Mouse (Mus musculus): Measurements from ENCODE around the gene 9930104L06Rik.
"Not testable (repeated sequence)": the region's sequence is repeated elsewhere in the genome, so short reads cannot be mapped to it uniquely, and the experiment has no call there.

The 9930104L06Rik gene

DNA sequence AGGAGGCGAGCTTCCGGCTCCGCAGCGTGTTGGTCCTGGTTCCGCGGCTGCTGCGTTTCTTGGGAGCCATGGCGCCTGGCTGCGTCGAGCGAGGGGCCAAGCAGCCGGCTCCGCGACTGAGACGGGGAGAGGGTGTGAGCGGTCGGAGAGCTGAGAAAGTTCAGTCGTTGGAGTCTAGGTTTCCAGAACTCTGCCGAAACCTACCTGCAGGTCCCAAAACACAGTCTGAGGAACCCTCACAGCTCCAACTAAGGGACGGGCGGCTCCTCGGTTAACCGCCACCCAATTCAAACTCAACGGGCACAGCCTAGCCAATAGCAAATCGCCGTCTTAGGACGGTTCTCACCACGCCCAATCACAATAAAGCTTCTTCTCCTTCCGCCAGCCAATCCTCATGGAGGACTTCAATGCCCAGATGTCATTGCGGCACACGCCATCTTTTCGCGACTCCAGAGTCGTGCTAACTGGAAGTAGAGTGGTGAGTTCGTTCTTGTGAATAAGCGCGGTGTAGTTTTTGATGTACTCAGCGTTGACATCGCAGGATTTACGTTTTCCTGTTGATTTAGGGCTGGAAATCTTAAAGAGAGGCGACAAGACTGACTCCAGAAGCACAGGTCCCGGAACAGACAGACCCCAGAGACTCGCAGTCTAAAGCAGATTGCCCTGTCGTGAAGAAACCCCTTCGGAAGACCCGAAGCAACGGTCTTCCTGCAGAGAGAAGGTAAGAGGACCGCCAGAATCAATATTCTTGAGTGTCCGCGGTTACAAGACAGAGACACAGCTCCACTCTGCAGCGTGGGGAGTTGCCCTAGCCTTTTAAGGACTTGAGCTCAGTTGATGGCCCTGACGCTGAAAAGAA, at the start of gene 9930104L06Rik:
9930104L06Rik (plus strand) TSS at position 436 of the 859 bp plus-strand sequence.
- DNase-seq = peak; percentile 93 to 96

DNA sequence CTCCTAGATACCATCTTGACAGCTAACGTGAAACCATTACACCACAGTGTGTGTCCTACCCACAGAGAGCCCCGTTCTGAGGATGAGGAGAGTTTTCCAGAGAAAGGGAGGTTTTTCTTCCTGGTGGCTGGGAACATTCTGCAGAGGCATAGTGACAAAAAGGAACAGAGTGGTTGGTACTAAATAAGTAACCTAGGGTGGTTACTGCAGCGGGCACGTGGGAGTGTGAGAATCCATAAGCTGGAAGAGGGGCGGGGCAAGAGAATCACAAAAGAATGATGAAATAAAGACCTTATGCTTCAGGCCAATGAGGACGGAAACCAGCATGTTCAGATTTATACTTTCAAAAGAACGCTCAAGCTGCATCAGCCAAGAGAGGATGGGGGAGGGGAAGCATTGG, 48.1 kb upstream of the 9930104L06Rik start:
- DNase-seq = no peak

DNA sequence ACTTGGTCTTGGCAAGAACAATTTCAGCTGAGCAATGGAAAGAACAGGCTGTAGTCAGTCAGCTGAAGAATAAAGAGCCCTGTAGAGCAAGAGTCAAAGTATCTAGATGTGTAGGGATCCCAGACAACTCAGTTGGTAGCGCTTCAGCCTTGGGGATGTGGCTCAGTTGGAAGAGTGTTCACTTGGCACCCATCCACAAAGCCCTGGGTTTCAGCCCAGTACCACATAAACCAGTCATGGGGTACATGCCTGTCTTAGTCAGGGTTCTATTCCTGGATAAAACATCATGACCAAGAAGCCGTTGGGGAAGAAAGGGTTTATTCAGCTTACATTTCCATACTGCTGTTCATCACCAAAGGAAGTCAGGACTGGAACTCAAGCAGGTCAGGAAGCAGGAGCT, 46.9 kb upstream of the 9930104L06Rik start:
- DNase-seq = no peak

DNA sequence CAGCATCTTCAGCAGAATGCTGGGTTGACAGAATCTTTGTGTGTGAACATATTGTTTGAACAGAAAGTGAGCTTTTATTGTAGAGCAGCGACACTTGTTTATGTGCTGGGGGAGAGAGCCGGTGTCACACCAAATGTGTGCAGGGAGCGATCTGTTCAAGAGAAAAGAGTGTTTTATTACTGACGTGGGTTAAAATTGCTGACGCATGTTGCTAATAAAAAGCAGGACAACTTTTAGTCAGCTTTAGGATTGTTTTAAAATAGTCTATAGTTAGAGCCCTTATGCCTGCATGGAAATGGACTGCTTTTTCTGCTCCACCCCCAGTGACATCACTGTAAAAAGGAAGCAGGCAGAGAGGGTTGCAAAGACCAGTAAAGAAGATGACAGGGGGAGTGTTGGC, 46.0 kb upstream of the 9930104L06Rik start:
- no peak for DNase-seq

DNA sequence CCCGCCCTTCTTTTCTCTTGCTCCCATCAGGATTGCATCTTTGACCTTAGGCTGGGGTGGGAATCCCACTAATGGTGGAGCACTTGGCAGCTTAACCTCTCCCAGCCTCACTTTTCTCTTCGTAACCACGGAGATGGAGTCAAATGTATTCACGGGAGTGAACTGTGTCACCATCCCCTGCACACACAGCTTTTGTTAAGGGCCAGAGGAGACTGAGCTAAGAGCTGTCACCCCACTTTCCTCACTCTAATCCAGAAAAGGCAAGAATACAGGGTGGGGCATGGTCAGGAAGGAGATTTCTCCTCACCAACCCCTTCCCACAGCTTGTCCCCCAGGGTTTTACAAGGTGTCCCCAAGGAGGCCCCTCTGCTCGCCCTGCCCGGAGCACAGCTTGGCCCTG, 43.1 kb upstream of the 9930104L06Rik start:
- no peak for DNase-seq

DNA sequence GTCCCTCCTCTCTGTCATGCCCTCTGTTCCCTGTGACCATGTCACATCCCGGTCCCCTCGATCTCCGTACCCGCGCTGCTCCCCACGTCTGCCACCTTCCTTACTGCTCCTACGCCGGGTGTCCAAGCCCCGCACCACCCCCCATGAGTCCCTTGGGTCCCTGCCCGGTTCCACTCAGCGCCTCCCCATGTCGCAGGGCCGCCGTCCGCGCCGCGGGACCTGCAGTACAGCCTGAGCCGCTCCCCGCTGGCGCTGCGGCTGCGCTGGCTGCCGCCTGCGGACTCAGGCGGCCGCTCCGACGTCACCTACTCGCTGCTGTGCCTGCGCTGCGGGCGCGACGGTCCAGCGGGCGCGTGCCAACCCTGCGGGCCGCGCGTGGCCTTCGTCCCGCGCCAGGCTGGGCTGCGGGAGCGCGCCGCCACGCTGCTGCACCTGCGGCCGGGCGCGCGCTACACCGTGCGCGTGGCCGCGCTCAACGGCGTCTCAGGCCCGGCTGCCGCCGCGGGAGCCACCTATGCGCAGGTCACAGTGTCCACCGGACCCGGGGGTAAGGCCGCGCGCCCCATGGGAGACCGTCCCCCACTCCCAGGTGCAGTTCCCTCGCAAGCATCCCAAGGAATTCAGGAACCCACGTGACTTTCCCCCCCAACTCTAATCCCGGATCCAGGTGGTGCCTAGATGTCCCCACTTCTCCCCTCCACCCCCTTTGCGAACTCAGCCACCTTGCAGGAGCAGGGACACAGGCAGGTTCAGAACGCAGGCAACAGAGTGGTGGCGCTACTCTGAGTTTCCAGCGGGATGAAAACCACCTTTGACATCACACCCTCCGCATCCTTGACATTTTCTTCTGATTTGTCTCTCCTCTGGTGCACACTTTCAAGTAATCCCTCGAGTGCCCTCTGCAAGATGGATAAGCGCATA, 42.1 kb upstream of the 9930104L06Rik start:
- peak; percentile 72 to 78 for DNase-seq

DNA sequence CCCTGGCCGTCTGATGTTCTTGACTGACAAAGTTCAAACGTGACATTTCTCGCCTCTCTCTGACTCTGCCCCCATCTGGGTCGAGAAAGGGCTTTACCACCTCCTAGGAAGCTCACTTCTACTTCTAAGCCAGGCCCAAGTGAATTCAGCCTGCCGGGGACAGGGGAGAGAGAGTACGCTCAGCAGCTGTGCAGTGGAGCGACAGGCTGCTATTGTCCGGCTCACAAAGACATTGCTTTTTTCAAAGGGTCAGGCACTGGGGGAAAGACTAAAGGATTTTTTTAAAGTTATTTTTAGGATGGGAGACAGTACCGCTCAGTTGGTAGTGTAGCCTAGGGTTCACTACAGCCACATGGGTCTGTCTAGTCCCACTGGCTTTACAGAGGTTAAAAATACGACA, 38.4 kb upstream of the 9930104L06Rik start:
- no peak for DNase-seq

DNA sequence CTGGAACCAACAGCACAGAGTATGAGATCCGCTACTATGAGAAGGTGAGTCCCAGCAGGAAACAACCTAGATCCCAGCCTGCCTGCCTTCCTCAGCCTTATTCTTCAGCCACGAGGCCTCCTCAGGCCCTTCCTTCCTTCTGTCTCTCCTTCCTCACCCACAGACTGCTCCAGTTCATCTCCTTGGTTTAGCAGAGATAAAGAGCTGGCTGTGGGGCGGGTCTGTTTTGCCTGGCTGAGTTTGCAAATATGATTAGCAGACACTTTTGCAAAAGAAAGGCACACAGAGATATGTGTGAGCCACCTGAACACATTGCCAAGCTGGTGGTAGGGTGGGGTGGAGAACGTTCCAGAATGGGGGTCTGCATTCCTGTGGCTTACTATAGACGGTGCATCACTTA, 36.9 kb upstream of the 9930104L06Rik start:
- DNase-seq = no peak

DNA sequence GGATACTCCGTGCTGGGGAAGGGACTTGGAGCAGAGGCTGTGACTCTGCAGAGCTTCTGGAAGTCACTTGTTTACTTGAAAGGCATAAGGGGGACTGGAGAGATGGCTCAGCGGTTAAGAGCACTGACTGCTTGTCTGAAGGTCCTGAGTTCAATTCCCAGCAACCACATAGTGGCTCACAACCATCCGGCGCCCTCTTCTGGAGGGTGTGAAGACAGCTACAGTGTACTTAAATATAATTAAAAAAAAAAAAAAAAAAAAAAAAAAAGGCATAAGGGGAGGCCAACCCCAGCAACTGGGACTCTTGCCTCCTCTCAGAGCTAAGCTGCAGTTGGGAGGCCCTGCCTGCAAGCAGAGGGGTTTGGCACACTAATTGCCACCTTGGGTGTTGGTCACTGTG, 31.4 kb upstream of the 9930104L06Rik start:
- no peak for DNase-seq

DNA sequence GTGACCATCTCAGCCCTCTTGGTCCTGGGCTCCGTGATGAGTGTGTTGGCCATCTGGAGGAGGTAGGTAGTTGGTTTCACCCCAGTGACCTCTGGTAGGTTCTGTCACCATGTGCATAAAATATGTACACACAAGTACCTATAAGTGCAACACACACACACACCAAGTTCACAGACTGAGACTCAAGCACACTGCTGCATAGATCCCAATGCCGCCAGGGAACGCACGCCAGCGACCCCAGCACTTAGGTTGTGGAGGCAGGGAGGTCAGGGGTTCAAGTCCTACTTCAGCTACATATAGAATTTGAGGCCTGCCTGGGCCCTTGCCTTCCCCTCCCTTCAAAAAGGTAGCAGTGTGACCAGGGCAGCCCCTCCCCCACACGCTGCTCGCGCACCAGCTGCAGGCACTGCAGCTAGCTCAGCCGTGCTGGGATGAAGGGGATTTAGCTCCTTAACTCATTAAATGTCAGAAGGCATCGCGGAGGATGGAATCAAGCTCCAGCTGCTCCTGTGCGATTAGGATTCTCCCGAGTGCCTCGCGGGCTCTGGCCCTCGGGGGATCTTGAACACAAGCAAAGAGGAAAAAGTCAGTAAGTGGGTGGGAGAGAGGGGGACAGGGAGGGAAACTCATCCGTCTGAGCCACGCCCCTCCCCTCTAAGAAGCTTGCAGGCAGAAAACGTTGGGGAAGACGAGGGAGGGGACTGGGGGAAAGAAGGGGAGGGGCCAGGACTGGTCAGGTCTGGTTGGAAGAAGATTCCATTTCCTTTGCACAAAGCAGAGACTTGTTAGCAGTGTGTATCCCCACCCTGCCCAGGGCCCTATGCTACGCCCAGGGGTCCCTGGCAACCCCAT, 30.7 kb upstream of the 9930104L06Rik start:
- DNase-seq = peak in 1 of 2 experiments; percentile 62

DNA sequence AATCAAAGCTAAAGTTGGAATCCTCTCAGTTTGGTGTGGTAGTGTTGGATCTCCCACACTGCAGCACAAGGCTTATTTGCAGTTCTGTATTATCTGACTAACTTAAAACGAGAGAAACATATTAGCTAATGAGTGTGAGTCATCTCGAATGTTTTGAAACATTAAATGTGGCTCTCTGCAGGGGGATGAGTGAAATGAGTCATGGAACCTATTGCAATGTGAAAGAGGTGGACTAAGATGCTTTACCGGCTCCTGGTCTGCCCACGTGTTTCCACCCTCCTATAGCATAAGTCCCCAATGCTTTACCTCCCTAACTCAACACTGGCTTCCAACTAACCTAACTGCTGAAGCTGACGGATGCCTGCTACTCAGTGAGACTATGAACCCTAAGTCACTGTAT, 8.7 kb upstream of the 9930104L06Rik start:
- DNase-seq = no peak

DNA sequence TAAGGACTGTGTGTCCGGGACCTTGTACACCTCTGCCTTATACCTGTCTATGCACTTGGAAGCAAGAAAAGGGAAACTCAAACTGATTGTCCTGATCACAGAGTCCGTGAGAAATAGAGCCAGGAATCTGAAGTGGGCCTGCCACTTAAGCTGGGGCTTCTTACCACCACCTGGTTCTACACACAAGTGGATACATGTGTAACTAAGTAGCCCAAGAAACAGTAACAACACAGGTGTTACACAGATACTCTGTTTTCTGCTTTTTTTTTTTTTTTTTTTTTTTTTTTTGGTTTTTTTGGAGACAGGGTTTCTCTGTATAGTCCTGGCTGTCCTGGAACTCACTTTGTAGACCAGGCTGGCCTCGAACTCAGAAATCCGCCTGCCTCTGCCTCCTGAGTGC, 2.4 kb downstream of the 9930104L06Rik start, which contains the start of gene Cdca8:
Cdca8 (minus strand) TSS at position 101 of the 400 bp plus-strand sequence.
- DNase-seq = not testable (repeated sequence)

DNA sequence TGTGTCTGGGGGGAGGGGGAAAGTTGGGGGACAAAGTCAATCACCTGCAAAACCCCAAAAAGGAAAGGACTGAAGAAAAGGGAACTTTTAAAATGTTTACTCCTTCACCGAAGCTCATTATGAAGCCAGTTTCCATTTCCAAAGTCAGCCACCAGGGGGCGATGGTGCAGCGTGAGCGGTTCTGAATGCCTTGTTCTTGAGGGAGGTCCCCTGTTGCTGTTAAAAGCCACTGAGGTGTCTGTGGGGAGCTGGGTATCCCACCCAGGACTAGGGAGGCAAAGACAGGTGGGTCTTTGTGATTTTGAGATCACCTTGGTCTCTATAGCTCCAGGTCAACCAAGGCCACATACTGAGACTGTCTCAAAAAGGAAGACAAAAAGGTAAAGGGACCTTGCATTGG, 6.2 kb downstream of the 9930104L06Rik start:
- peak; percentile 87 to 92 for DNase-seq

DNA sequence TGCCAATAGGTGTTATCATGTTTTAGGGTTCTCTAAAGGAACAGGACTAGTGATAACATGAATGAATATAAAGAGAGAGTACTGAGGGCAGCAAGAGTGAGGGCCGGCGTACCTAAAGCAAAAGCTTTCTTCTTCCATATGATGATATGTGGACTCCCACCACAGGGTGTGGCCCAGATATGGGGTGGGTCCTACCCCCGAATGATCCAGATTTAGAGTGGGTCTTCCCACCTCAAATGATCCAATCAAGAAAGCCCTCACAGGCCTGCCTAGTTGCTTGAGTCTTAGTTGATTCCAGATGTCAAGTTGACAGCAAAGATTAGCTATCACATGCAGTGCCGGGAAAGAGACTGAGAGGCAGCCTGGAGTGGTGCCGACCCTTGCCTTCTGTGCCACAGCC, 6.9 kb downstream of the 9930104L06Rik start:
- DNase-seq = no peak

DNA sequence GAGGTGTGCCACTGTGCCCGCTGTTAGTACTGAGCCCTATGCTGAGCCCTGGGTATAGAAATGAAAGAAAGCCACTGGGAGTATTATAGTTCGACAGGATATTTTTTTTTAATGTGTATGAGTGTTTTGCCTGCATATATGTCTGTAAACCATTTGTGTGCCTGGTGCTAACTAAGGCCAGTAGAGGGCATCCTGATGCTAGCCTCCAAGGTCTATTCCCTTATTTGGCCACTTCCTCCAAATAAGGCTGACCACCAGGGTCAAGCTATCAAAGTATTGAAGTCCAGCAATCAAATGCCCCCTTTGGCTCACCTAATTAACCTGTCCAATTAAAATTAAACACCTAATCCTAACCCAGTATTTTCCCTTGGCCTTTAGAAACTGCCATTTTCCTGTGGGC, 8.1 kb downstream of the 9930104L06Rik start:
- DNase-seq = no peak

DNA sequence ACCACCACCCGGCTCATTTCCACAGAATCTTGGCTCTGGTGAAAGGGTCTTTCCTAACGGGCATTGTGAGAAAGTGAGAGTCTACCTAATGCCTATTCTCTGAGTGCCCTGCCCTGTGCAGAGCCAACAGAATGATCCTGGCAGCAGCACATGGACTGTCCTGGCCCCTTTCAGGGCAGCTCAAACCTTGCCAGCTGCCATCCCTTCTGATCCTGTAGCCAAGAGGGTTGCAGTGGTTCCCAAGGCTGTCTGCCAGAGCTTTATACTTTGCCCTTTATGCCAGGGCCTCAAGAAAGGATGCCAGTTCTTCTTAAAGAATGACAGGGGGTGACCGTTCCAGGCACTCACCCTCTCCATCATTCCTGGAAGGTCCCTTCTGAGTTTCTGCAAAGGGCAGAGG, 12.6 kb downstream of the 9930104L06Rik start:
- DNase-seq = no peak

DNA sequence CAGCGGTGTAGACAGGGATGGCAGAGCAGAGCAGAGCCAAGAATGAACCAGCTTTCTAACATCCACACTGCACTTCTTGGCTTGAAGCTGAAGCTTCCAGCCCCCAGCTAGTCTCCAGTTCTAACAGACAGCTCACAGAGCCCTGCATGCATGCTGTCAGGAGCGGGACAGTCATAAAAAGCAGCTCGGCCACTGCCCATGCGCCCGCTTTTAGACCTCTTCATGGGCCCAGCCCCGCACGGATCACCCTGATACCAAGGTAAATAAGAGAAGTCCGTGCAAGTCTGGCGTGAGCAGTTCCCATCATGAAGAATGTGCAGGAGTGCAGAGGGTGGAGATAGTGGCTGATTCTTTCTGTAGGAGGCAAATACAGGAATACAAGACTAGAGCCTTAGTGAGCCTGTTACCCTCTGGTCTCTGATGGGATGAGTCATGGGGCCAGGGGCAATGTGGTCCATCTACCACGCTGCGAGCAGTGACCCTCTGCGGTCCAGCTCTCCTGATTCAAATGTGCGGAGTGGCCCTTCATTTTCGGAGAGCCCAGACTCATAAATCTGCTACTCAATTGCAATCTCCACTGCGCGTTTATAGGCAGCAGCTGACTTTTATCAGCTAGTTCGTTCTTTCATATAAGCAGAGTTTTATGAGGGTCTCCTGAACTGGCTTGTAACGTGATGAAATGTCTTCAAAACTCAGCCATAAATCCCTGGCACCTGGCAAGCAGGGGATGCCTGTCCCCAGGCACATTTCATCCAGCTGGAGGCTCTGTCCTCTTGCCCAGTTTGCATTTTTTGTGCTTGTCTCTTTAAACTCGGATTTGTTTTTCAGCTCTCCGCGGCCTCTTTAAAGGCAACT, 13.6 kb downstream of the 9930104L06Rik start:
- DNase-seq = no peak

DNA sequence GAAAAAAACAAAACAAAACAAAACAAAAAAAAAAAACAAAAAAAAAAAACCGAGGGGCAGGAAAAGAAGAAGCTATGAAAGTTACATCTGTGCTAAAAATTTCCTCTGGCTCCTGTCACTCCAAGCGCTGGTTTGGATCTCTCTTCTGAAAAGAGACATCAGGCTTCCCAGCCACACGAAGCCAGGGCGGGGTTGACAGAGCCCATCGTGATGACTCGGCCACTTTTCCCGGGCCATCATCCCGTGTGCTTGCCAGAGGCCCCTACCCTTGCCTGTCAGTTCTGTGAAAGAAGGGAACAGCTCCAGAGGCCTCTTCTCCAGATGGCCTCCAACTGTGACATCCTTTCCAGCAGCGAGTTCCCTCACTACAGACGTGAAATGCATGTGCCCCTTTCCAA, 14.2 kb downstream of the 9930104L06Rik start:
- DNase-seq = no peak

DNA sequence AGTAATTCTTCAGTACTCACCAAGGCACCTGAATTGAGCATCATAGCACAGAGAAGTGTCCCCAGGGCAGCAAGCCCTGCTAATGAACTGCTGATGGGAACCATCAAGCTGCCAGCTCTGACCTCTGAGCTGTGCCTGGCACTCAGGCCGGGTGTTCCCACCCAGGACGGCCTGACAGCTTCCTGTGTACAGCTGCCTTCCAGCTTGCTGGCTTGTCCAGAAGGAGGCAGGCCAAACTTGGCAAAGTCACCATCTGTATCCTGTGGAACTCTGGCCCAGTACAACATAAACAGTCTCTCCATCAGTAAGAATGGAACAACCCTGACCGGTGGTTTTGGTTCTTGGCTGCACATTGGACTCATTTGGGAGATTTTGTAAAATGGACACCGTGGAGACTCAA, 16.7 kb downstream of the 9930104L06Rik start:
- DNase-seq = no peak

DNA sequence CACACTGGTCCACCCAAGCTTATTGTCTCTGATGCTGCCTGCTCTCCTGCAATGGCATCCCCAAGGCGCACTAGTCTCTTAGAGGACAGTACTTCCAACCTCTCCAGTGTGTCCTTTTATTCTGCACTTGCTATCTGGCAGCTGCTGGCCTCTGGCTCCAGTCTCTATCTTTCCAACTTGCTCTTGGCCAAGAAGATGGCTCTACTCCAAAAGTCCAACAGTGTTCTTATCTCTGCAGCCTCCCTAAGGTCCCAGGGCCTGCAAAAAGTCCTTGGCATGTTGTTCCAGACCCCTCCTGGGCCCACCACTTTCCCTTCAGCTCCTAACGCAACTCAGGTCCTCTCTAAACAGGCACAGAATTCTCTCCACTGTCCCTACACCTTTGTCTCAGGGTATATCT, 20.4 kb downstream of the 9930104L06Rik start:
- no peak for DNase-seq

DNA sequence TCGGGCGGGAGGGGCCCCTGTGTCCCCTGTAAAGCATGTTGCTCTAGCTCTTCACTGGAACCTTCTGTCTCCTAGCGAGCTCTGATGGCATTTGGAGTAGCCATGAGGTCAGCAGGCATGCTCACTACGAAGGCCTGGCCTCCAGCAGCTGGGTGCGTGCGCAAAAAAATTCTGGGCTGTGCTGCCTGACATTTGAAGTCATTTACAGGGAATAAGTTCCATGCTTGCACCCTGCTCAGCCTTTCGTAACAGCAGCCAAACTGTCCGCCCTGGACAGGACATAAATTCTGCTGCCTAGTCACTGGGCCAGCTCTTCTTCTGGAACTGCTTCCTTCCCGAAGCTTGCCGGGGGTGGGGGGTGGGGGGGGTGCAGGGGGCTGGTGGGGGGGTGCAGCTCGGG, 22.2 kb downstream of the 9930104L06Rik start:
- no peak for DNase-seq

DNA sequence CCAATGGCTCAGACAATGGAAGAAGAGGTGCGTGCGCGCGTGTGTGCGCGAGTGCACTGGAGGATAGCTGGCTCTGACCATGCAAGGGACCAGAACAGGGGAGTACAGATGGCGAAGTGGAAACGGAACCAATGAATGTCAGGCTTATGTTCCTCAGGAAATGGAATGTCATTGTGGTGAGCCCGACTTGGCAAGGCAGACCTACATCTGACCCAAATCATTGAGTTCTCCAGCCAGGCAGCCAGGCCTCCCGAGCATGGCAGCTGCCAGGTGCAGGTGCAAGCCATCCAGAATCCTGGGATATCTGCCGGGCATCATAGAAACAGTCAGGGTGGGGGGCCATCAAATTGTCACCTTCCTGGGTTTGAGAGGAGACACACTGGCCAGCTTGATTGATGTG, 24.1 kb downstream of the 9930104L06Rik start:
- peak; percentile 66 to 76 for DNase-seq

Measured in cerebellum, postnatal 14 days (tissue).